Mouse (Mus musculus) neural tube, embryonic 10.5 days (tissue): Measurements from ENCODE around the gene Ssbp2.
A peak's percentile ranks its signal among the peaks of the same experiment; 100 is the strongest.

ENCODE experiments used
- DNase-seq: peaks from one replicate; pipeline ENCODE4 v3.0.0-alpha.2; 2017; ENCODE audit warnings: low spot score; ENCODE audit errors: extremely low spot score

The Ssbp2 gene

GRCm38 (mm10) chr13:91723736-91724119 lies 263.6 kb downstream of the Ssbp2 start:
- no peak for DNase-seq

- no peak for DNase-seq
Measured at GRCm38 (mm10) chr13:91724211-91724610, 264.1 kb downstream of the Ssbp2 start.

GRCm38 (mm10) chr13:91725130-91725529 lies 265.0 kb downstream of the Ssbp2 start:
- DNase-seq = no peak

GRCm38 (mm10) chr13:91727899-91728298 lies 267.8 kb downstream of the Ssbp2 start:
- no peak for DNase-seq

GRCm38 (mm10) chr13:91737191-91737590 lies 277.1 kb downstream of the Ssbp2 start:
- DNase-seq = no peak

DNA sequence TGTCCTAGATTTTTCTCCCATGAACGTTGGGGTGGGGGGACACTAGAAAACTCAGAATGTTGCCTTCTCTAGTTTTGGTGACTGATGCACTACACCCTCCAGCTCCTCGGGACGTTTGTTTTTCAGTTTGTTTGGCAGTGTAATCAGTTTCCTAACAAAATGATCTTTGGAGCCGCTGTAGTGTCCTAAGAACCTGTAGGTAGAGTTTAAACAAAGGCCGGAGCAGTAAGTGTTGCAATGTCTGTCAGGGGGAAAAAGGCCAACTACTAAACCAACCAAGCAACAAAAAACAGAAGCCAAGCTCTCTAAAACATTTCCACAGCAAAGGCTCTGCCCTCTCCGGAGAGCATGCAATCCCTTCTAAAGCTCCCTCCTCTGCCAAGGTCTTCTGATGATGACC lies 280.8 kb downstream of the Ssbp2 start:
- no peak for DNase-seq

DNA sequence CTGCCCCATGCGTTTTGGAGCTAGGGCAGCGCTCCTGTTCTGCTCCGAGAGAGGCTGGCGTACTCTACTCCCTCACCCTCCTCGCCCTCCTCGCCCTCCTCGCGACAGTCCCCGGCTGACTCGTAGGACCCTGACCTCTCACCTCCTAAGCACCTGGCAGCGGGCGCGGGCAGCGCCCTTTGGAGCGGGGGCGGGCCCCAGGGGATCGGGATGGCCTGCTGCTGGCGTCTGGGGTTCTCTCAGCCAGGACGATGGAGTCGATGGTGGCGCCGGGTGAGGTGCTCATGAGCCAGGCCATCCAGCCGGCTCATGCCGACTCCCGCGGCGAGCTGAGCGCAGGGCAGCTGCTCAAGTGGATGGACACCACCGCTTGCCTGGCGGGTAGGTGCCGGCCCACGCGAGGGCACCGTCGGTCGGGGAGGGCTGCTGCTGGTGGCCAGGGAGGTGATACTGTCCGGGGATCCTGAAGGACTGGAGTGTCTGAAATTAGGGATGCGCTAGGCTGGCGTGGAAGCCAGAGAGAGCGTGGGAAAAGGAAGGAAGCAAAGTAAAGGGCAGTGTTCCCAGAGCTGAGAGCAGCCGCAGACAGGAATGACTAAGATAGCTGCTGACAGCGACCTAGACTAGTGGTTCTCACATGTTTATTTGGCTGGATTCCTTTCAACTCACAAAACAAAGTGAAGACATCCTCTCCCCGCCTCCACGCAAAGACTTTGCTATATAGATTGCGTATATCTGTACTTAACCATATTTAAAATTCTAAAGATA lies 281.4 kb downstream of the Ssbp2 start, which contains the start of gene Acot12:
Gene Acot12 (plus strand): TSS at position 233 of the 768 bp plus-strand sequence.
- DNase-seq = peak; percentile 62

GRCm38 (mm10) chr13:91743180-91743579 lies 283.1 kb downstream of the Ssbp2 start:
- no peak for DNase-seq

DNA sequence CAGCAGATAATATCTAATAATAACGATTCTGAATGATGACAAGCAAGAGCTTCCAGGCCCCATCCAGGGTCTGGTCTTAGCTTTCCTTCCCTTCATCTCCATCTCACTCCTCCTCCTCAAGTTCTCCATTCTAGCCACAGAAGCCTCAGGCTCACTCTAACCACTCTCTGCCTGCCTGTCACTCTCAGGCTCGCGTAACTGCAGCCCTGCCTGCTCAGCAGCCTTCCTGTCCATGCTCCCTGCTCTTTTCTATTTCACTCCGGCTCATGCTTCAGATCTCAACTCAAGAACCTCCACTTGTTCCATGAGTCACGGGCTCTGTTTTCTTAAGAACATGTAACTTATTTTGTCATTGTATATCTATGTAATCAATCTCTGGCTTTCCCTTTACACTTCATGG lies 286.4 kb downstream of the Ssbp2 start:
- DNase-seq = no peak

GRCm38 (mm10) chr13:91748401-91748800 lies 288.3 kb downstream of the Ssbp2 start:
- no peak for DNase-seq

GRCm38 (mm10) chr13:91749981-91750380 lies 289.9 kb downstream of the Ssbp2 start:
- DNase-seq = no peak
